Mouse (Mus musculus) lung, embryonic 16.5 days (tissue): ENCODE data around the gene Pld2. TPM values are rescaled to one million over a fixed set of nuclear protein-coding genes. Genes with fewer than 3 reads are reported as not detected.

Experiments used
- ATAC-seq: fragments of 200-750 bp; cut with Nextera tagmentation; 2 replicates; pipeline ENCODE4 v1.8.0; 2017; ENCODE audit warnings: low read depth, mild to moderate bottlenecking, moderate library complexity
- H3K27ac ChIP-seq: fragments of 300-500 bp; sonication (generic); 2 replicates; pipeline ENCODE4 v1.5.1; 2014; ENCODE audit warnings: mild to moderate bottlenecking, control low read depth, low read length
- H3K27me3 ChIP-seq: fragments of 300-500 bp; sonication (generic); 2 replicates; pipeline ENCODE4 v1.6.1; 2014; ENCODE audit warnings: low read depth, low read length, mixed read lengths; ENCODE audit not compliant: control insufficient read depth, insufficient read depth
- H3K36me3 ChIP-seq: fragments of 300-500 bp; sonication (generic); 2 replicates; pipeline ENCODE4 v1.6.1; 2014; ENCODE audit warnings: low read length; ENCODE audit not compliant: control insufficient read depth, insufficient read depth
- H3K4me1 ChIP-seq: fragments of 300-500 bp; sonication (generic); replicated peaks from 2 replicates; pipeline ENCODE4 v1.6.1; 2014; ENCODE audit warnings: low read length, mixed read lengths; ENCODE audit not compliant: control insufficient read depth, insufficient read depth
- H3K4me2 ChIP-seq: fragments of 300-500 bp; sonication (generic); 2 replicates; pipeline ENCODE4 v1.6.1; 2014; ENCODE audit warnings: low read depth, low read length, control low read depth
- H3K4me3 ChIP-seq: fragments of 300-500 bp; sonication (generic); 2 replicates; pipeline ENCODE4 v1.5.1; 2014; ENCODE audit warnings: mild to moderate bottlenecking, low read length, control low read depth
- H3K9ac ChIP-seq: fragments of 300-500 bp; sonication (generic); 2 replicates; pipeline ENCODE4 v1.6.1; 2014; ENCODE audit warnings: low read length, control low read depth
- H3K9me3 ChIP-seq: fragments of 300-500 bp; sonication (generic); 2 replicates; pipeline ENCODE4 v1.6.1; 2016; ENCODE audit warnings: low read length; ENCODE audit not compliant: control insufficient read depth
- WGBS: fragments of 180-500 bp; shearing (Covaris S2); extraction: QIAGEN DNeasy Blood & Tissue Kit; methylation state at CpG from one replicate; pipeline ENCODE4 v1.1.7; 2014; 5-methylcytosine and 5-hydroxymethylcytosine counted together
- polyA plus RNA-seq: library from polyadenylated mRNA; unstranded; fragments of >200 nt; fragmentation: Nextera tagmentation; extraction: Ambion mirVana; gene quantifications from 2 replicates; pipeline ENCODE4 v1.2.1, GENCODE M21; 2015

Pld2 gene
- polyA plus RNA-seq, 1 experiment from 2014 or later, result 12.5 TPM

DNA sequence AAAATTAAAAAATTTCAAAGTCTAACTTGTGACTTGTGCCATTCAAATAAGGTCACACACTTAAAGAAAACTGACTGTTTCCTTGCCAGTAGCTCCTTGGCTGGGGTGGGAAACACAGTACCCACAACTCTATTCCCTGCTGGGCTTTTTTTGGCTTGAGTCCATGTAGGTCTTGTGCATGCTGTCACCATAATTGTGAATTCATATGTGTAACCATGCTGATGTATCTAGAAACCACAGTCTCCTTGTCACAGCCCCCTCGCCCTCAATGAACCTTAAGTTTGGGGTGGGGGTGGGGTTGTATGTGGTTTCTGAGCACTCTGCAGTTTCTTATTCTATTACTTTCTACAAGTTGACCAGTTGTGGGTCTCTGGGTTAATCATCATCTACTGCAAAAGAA, 51.9 kb downstream of the Pld2 start:
- 80% methylated on average over 1 of the region's 1 CpGs for WGBS
- ATAC-seq, result no peak

DNA sequence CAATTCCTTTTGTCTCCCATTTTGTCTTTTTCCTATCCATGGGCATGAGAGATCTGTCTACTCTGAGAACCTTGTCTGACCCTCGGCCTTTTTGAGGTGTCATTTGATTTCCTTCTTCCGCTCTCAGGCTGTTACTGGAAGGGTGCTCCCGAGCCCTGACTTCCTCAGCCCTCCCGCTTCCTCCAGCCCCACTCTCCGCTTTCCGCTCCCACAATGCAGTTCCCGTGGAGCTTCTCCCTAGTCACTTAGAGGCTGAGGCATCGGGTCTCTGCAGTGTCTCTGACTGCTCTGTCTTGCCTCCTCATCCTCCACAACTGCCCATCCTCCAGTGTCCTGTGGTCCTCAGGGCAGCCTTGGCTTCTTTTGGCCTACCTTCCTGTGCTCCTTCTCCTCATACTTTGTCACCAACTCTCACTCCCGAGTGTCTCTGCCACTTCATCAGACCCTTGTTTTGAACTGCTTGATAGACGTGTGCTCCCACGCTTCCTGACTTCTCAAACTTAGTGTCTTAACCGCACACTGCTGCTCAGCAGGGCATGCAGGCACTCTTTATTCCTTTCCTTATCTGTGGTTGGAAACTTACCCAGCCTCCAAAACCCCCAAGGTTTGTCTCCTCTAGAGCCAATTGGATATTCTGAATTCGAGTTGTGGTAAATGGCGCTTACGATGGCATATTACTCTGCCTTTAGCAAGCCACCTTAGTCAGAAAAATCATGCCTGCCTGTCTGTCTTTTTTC, 54.6 kb downstream of the Pld2 start:
- Histone ChIP-seq H3K4me3 (no peak overlapping the region), H3K27ac (no peak overlapping the region), H3K36me3 (peaks cover 4% of the 10 kb centered on the region; the same call in 1 of the 2 replicates), H3K9me3 (no peaks in the 10 kb centered on the region), H3K4me2 (no peak overlapping the region), H3K4me1 (no peaks in the 10 kb centered on the region), H3K27me3 (no peaks in the 10 kb centered on the region), H3K9ac (no peak overlapping the region)
- 59% methylated on average over 15 of the region's 15 CpGs for WGBS
- peak; percentile 28; the same call in 1 of the 2 replicates for ATAC-seq

More for the DNA sequence above, 51.9 kb downstream of the Pld2 start:
- Histone ChIP-seq H3K4me3 (no peak overlapping the region), H3K4me1 (0 out of 2 replicates have a peak, but pooled peaks cover 2% of the 10 kb centered on the region), H3K9ac (no peak overlapping the region), H3K9me3 (no peaks in the 10 kb centered on the region), H3K4me2 (no peak overlapping the region), H3K27me3 (no peaks in the 10 kb centered on the region), H3K36me3 (no peaks in the 10 kb centered on the region), H3K27ac (no peak overlapping the region)

DNA sequence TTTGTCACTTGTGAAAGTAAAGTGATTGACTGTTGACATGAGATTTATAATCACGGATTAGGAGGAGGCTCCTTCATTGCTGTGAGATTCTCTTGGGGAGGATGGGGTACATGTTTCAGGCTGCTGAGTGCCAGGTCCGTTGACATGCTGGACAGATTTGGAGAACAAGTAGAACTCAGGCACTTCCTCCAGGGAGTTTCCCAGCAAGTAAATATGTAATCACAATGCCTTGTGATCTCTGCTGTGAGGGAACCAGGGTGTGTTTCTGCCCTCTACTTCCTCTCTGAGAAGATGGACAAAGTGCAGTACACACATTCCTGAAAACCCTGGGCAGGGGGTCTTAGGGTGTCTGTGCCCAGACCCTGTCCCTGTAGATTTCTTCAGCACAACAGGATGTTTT, 55.8 kb downstream of the Pld2 start:
- no peak overlapping the region for H3K4me3 ChIP-seq
- ATAC-seq, result no peak; the same call in 1 of the 2 replicates
- 34% methylated on average over 2 of the region's 2 CpGs for whole genome bisulfite sequencing
- H3K4me2 ChIP-seq, result no peak overlapping the region
- peaks cover 9% of the 10 kb centered on the region for H3K36me3 ChIP-seq
- H3K27ac ChIP-seq, result no peak overlapping the region; the same call in 1 of the 2 replicates
- no peaks in the 10 kb centered on the region for H3K9me3 ChIP-seq
- no peak overlapping the region for H3K9ac ChIP-seq
- H3K4me1 ChIP-seq, result no peaks in the 10 kb centered on the region
- no peaks in the 10 kb centered on the region for H3K27me3 ChIP-seq

DNA sequence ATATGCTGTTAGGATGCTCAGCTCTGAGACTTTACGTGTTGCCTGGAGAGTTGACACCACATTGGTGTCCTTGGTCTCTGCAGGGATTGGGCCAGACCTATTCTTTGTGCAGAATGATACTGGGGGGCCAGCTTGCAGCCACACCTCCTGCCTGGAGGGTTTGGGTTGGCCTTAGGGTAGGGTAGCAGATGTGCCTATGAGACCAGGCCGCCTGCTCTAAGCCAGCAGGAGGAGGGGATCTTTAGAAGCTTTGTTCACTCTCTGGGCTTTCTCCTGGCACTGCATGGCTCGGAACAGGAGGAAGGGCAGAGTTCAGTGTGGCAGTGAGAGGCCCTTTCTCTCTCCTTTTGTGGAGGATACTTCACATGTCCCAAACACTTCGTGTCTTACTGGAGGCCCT, 56.2 kb downstream of the Pld2 start:
- Histone ChIP-seq H3K36me3 (peaks cover 9% of the 10 kb centered on the region), H3K4me1 (no peaks in the 10 kb centered on the region), H3K27ac (no peak overlapping the region), H3K9me3 (no peaks in the 10 kb centered on the region), H3K4me2 (no peak overlapping the region), H3K9ac (no peak overlapping the region), H3K27me3 (no peaks in the 10 kb centered on the region), H3K4me3 (no peak overlapping the region)
- WGBS, result 61% methylated on average over 4 of the region's 4 CpGs
- no peak for ATAC-seq

DNA sequence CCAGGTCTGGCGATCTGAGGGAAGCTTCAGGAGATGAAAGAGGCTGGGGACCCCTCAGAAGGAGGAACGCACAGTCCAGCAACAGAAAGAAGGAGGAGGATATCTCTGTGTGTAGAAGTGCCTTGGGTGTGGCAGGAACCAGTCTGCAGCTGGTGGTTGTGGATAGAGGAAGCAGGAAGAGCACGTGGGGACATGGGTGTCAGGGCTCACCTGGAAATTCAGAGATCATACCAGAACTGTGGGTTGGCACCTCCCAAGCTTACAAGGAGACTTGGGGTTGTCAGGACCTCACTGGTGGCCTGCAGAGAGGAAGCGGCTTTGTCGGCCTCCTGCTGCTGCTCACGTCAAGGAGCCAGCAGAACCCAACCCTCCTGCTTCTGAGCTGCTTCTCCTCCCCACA, 57.4 kb downstream of the Pld2 start:
- Histone ChIP-seq H3K4me3 (no peak overlapping the region), H3K4me1 (no peaks in the 10 kb centered on the region), H3K27ac (no peak overlapping the region), H3K36me3 (peaks cover 11% of the 10 kb centered on the region), H3K4me2 (no peak overlapping the region), H3K9me3 (no peaks in the 10 kb centered on the region), H3K27me3 (no peaks in the 10 kb centered on the region), H3K9ac (no peak overlapping the region)
- 73% methylated on average over 6 of the region's 6 CpGs for WGBS
- ATAC-seq, result no peak

DNA sequence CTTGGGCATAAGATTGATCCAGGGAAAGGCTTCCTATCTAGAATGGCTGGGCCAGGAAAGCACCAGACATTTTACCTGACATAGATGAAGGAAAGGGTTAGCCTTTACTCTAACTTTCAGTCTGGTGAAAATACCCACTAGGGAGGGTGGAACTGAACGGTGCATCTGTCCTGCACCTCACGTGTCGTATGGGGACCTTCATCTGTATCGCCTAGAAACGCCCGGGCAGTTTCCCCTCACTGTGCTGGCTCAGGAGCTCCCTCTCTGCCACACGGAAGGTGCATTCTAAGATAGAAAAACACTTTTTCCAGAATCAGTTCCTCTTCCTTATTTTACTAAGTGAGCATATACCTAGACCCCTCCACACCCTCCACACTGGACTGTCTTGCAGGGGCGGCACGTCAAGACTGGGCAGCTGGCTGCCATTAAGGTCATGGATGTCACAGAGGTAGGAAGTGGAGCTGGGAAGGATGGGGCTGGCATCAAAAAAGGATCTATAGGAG, 58.6 kb downstream of the Pld2 start:
- Histone ChIP-seq H3K36me3 (peaks cover 11% of the 10 kb centered on the region), H3K9ac (no peak overlapping the region), H3K9me3 (no peaks in the 10 kb centered on the region), H3K4me3 (no peak overlapping the region), H3K4me2 (no peak overlapping the region), H3K27me3 (no peaks in the 10 kb centered on the region), H3K4me1 (no peaks in the 10 kb centered on the region), H3K27ac (no peak overlapping the region)
- no peak for ATAC-seq
- 86% methylated on average over 9 of the region's 9 CpGs for WGBS

DNA sequence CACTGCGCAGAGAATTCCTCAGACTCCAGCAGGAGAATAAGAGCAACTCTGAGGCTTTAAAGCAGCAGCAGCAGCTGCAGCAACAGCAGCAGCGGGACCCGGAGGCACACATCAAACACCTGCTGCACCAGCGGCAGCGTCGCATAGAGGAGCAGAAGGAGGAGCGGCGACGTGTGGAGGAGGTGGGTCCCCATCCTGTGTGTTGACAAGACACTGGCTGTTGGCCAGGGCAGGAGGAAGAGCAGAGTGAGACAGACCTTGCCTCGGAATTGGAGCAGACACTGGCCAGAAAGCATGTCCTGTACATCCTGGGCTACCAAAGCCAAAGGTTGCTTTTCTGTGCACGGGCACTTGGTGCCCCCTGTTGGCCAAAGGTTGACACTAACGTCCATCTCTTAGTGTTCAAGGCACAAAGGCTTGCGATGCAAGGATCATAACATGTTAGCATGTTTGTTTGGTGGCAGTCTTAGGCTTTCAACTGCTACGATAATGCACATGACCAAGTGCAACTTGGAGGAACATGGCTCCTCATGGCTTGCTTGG, 65.2 kb downstream of the Pld2 start:
- ATAC-seq, result peak; percentile 37

DNA sequence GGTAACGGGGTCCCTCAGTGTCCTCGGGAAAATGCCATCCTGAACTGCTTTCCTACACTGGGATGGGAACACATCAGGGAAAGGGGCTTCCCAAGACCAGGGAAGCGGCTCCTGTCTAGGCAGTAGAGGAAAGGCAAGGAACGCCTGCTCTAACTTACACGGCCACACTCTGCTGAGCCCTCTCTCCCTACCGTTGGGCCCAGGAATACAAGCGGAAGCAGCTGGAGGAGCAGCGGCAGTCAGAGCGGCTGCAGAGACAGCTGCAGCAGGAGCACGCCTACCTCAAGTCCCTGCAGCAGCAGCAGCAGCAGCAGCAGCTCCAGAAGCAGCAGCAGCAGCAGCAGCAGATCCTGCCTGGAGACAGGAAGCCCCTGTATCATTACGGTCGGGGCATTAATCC, 66.9 kb downstream of the Pld2 start:
- Histone ChIP-seq H3K4me3 (no peak overlapping the region), H3K4me1 (no peaks in the 10 kb centered on the region), H3K4me2 (no peak overlapping the region), H3K36me3 (peaks cover 36% of the 10 kb centered on the region), H3K27ac (no peak overlapping the region), H3K9ac (no peak overlapping the region), H3K9me3 (no peaks in the 10 kb centered on the region), H3K27me3 (no peaks in the 10 kb centered on the region)
- WGBS, result 73% methylated on average over 12 of the region's 12 CpGs
- no peak for ATAC-seq

More for the DNA sequence above, 65.2 kb downstream of the Pld2 start:
- no peaks in the 10 kb centered on the region for H3K27me3 ChIP-seq
- H3K9me3 ChIP-seq, result no peaks in the 10 kb centered on the region
- H3K27ac ChIP-seq, result no peak overlapping the region
- no peak overlapping the region for H3K9ac ChIP-seq
- WGBS, result 58% methylated on average over 14 of the region's 14 CpGs
- peaks cover 32% of the 10 kb centered on the region for H3K36me3 ChIP-seq
- no peaks in the 10 kb centered on the region for H3K4me1 ChIP-seq
- no peak overlapping the region for H3K4me2 ChIP-seq
- no peak overlapping the region for H3K4me3 ChIP-seq

DNA sequence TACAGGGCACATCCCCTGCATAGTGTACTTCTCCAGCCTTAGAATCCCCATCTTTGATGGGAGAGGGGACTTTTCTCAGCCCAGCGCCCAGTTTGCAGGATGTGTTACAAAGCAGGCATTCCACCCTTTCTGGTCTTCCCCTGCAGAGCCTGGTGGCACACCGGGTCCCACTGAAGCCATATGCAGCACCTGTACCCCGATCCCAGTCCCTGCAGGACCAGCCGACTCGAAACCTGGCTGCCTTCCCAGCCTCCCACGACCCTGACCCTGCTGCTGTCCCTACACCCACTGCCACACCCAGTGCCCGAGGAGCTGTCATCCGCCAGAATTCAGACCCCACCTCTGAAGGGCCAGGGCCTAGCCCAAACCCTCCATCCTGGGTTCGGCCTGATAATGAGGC, 67.7 kb downstream of the Pld2 start:
- H3K4me3 ChIP-seq, result no peak overlapping the region
- no peak for ATAC-seq
- H3K9ac ChIP-seq, result no peak overlapping the region
- H3K4me1 ChIP-seq, result no peaks in the 10 kb centered on the region
- no peaks in the 10 kb centered on the region for H3K9me3 ChIP-seq
- no peaks in the 10 kb centered on the region for H3K27me3 ChIP-seq
- 87% methylated on average over 9 of the region's 9 CpGs for WGBS
- peaks cover 37% of the 10 kb centered on the region for H3K36me3 ChIP-seq
- H3K27ac ChIP-seq, result no peak overlapping the region
- no peak overlapping the region for H3K4me2 ChIP-seq
